Mouse (Mus musculus): ENCODE results near the gene AL731706.2.
A peak's percentile ranks its signal among the peaks of the same experiment; 100 is the strongest.
"Not testable (repeated sequence)": the region's sequence is repeated elsewhere in the genome, so short reads cannot be mapped to it uniquely, and the experiment has no call there.

Gene AL731706.2

DNA sequence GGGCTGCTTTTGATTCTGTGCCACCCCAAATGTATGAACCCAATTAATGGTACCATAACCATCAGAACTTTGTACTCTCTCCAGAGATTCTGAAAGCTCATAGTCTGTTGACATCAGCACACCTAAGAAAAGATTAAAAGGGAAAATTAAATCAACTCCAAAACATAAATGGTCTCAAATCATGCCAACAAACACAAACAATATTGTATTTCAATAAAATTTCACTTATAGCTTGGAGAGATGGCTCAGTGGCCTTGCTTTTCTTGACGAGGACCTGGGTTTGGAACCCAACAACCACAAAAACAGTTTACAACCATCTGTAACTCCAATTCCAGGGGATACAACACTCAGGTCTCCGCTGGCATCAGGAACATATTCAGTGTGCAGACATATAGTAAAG is at the start of gene AL731706.2:
AL731706.2 (minus strand) TSS at position 101 of the 400 bp plus-strand sequence.
- DNase-seq (ENCODE audit: low spot score in 2 of 2): no peak

DNA sequence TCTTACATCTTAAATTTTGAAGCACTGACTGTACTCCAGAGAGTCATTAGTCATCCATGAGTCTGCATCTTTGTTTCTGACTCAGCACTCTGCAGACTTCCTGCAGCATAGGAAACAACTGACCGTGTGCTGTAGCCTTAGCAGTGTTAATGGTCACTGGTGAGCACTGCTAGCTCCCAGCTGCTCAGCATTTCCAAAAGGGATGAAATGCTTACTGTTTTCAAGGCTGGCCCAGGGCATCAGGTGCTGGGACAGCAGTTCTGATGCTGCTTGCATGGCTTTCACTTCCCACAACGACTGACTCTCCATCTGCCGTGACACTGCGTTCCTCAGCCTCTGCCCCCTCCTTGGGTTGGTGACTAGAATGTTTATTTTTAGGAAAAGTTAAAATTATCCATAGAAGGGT is 35.5 kb upstream of the AL731706.2 start:
- peak in 1 of 2 experiments; percentile 16 for DNase-seq (ENCODE audit: low spot score in 2 of 2)

DNA sequence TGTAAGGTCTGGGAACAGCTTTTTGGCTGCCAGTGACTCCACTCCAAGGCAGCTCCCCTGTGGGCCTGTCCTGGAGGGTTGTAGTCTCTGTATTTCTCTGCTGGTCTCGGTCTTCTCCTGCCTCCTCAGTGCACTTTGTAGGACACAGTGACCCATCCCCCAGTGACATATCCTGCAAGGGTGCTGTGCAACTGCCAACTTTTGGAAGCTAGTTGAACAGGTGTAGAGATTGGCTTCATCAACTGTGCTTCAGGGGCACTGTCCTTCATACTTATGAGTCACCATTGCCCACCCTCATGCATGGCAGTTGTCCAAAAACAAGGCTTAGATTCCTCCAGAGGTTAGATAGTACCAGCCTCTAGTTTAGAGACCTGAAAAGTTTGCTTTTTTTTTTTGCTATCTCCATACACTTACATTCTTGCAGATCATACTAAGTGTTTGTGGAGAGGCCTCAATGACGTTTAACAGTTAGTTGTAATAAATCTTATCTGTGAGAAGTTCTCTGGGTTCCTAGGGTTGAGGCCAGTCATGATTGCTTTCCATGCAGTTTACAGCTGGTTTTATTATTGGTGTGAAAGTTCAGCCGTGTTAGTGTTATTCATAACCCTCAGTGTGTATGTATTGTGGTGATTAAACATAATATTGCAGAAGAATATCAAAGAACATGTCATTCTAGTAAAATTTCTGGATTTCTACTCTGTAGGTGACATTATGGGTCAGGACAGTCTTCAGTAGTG is 34.9 kb upstream of the AL731706.2 start:
- DNase-seq (ENCODE audit: low spot score in 2 of 2): no peak

DNA sequence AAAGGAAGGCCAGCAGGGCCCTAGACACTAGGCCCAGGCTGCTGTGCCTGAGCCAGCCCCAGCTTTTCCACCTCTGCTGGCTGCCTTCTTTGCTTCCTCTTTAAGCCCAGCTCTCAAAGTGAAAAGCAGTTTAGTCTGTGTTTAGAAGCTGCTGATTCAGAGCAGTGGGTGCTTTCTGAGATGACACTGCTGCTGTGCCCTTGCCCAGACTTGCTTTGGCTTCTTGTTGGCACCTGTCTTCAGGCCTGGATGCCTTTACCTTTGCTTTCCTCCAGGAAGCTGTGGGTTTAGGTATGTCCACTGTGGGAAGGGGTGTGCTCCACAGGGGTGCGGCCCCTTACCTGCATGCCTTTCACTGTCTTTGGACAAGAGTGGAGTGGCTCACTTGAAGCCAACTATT is 34.0 kb upstream of the AL731706.2 start:
- no peak for DNase-seq (ENCODE audit: low spot score in 2 of 2)

DNA sequence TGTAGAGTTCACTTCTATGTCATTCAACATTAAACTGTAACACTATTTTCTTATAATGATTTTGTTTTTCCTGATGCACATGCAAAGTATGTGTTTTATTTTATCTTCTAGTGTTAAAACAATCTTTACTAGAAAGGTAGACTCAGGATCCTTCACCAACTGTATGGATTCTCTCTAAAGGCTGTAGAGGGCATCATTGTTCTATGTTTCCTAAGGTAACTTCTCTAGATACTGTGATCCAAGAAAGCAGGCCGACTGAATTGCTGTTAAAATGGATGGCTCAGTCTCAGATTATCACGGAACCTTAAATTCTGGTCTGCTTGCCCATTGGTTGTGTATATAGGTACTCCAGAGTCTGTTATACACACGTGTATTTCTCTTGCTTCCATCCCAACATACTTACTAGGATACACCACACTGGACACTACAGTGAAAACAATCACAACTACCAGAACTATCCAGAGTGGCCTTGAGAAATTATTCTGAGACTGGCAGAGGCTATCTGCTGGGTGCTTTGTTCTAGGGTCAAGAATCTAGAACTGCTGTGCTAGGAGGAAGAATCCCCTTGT is 28.9 kb upstream of the AL731706.2 start:
- no peak for DNase-seq (ENCODE audit: low spot score in 2 of 2)

DNA sequence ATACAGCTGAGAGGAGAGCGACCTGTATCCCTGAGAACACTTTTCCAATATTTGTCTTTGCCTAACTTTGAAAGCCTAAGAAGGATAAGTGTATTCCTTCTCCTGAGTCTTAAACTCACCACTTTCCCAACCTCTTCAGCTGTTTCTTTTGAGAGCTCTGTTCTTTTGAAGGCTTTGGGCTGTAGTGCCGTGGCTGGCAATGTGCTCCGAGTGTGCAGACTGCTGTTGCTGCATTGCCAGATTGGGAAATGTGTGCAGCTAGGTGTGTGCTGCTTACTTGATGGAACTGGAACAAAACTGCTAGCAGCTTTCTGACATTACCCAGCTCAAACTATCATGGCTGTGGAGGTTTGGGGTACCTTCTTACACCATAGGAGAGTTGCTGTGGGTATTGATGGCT is 27.5 kb upstream of the AL731706.2 start:
- DNase-seq (ENCODE audit: low spot score in 2 of 2): no peak

DNA sequence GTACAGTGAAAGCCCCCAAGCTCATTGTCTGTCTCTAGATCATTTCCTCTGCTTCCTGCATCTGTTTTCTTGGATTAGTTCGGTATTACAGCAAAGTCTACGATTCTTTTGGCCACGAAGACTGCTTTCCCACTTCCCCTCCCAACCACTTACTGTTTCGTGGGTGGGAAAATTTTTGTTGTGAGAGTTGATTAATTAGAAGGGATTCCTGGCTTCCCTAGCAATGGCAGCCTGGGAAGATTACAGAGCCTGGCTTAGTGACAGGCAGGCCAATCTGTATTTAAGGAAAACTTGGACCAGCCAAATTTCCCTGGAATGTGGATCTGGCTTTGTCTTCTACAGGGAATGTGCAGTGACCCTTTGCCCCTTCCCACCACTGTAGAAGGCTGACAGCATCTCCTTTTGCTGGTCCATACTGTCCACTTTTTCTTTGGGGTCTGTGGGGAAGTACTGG is 26.5 kb upstream of the AL731706.2 start:
- no peak for DNase-seq (ENCODE audit: low spot score in 2 of 2)

DNA sequence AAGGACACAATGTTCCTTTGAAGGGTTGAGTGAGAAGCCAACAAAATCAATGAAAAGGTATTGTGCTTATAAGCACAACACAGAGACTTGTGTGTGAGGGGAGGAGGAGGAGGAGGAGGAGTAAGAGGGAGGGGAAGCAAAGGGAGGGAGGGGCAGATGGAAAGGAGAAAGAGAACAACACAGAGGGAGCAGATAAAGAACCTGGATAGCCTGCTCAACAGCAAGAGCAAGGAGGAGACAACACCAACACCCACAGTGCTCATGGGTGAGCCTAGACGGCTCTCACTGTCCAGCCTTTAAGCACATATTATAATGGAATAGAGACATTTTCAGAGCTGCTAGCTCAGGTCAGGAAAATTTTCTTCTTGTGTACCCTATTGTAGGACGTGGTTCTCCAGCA is 23.8 kb upstream of the AL731706.2 start:
- DNase-seq (ENCODE audit: low spot score in 2 of 2): no peak

DNA sequence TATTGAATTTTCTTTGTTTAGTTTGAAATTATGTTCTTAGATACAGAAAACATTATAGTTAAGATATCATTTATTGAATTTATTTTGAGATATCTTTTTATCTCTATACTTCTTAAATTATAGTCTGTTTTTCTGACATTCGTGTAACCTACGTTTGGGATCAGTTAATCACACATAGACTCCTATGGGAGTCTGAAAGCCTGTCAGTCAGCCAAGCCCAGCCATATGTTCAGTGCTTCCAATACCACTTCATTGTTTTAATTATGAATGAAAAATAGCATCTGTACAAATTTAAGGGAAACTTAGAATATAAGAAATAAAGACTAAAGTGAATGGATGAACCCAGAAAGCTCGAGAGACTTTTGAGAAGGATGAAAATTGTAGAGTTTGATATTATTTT is 23.1 kb upstream of the AL731706.2 start:
- no peak for DNase-seq (ENCODE audit: low spot score in 2 of 2)

DNA sequence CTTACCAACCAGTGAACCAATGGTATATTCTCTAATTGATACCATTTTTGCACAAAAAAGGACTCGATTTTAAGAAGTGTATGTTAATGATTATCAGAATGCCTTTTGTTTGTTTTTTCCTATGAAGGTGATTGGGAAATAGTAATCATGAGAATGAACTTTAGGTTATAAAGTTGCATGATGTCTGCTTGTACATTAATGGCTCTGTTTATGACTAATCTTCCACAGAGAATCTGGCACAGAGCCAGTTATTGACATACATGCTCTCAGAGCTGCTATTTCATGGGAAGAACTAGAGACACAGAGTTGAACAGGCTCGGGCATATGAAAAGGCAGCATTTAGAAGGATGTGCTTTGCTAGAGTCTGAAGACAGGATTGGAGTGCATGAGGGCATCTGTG is 10.7 kb upstream of the AL731706.2 start:
- DNase-seq (ENCODE audit: low spot score in 2 of 2): no peak

DNA sequence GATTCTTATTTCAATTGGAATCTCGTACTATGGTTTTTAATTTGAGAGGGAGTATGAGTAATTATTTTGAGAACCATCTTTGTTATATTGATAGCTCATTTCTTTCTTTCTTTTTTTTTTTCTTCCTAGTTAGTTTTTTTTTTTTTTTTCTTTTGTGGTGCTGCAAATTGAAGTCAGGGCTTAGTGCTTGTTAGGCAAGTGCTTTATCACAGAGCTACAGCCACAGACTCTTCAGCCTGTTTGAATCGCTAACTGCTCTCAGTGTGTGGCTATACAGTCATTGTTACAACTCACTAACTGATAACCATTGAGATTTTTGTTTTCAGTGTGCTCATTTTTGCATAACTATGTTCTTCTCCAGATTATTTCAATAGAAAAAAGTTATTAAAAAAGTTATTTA is 9.0 kb upstream of the AL731706.2 start:
- no peak for DNase-seq (ENCODE audit: low spot score in 2 of 2)

DNA sequence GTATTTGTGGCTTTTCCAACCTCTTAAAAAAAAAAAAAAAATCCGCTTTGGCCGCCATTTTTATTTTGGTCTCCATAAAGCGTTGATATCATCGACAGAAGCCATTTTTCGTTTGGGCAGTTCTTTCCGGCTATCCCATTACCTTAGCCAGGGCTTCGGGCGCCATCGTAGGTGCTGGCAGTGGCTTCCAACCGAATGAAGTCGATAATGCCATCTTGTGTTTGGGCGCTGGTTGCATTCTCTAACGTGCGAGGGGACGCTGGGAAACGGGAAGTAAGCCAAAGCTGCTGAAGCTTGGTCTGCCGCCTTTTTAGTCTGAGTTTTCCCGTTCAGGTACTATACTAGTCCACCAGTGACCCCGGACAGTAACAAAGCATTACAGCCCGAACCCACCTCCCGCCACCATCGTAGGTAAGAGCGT is 6.5 kb upstream of the AL731706.2 start:
- DNase-seq (ENCODE audit: low spot score in 2 of 2): peak; percentile 92 to 97

DNA sequence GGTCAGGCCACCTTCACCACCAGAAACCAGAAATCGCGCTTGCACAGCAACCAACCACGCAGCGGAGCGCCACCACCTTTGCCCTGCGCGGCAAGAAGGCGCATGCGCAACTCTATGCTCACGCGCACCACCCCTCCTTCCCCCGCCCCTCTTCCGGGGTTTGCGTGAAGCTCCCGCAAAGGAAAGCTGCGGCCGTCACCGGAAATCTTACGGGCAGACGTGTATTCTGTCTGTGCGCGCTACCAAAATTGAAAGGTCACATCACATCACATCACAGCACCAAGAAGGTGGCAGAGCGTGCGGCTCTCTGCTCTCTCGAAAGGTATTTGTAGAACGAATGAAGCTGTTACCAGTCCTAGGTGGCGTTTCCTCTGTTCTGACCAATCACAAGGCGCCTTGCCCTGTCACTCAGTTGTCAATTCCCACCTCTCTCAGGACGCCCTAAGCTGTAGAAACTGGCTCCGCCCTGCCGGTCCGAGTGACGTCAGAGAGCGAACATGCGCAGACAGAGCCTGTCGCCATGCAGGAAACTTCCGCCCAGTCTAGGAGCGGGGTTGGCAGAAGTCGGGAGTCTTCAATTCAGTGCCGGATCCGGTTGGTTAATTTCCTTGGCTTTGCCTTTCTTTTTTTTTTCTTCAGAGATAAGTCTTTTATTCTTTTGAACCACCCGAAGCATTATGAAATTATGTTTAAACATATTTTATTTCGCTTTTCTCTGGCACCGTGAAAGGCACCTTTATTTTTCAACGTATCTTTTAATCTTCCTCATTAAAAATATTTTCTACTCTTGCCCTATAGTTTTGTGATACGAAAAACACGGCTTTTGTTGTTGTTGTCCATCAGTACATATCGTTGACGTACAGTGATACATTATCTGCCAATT is 5.8 kb upstream of the AL731706.2 start, which contains the start of the genes Slx4ip, AL731706.1 and Mkks:
Slx4ip (plus strand) TSS at position 151 of the 883 bp plus-strand sequence.
AL731706.1 (minus strand) TSS at position 322 of the 883 bp plus-strand sequence.
Mkks (minus strand) TSS at position 322 of the 883 bp plus-strand sequence.
- DNase-seq (ENCODE audit: low spot score in 2 of 2): peak; percentile 99

DNA sequence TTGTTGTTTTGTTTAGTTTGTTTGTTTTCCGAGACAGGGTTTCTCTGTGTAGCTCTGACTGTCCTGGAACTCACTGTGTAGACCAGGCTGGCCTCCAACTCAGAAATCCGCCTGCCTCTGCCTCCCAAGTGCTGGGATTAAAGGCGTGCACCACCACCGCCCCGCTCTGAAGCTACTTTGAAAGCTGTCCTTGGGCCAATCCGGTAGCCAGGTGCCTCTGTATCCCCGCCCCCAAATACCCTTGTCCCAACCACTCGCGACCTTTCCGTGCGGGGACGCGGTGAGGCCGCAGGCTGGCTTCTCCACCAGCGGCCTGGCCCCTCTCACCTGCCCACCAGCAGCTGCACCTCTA is 5.2 kb upstream of the AL731706.2 start:
- DNase-seq (ENCODE audit: low spot score in 2 of 2): not testable (repeated sequence)

DNA sequence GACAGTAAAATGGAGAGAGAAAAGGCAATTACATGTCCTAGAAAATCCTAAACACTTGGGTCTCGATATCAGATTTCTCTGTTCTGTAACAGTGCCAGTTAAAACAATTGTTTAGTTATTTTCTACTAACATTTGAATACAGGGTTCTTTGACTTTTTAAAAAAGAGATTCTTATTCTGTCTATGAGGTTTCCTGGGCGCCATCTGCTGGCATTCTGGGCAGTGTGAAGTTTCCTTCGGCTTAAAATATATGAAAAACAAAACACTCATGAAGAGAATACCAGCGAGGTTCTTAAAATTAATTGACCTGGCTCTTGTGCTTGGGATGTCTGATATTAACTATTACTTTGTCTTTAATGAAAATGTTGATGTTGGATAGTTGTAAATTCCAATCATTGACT is 1.4 kb upstream of the AL731706.2 start:
- peak in 1 of 2 experiments; percentile 42 for DNase-seq (ENCODE audit: low spot score in 2 of 2)

DNA sequence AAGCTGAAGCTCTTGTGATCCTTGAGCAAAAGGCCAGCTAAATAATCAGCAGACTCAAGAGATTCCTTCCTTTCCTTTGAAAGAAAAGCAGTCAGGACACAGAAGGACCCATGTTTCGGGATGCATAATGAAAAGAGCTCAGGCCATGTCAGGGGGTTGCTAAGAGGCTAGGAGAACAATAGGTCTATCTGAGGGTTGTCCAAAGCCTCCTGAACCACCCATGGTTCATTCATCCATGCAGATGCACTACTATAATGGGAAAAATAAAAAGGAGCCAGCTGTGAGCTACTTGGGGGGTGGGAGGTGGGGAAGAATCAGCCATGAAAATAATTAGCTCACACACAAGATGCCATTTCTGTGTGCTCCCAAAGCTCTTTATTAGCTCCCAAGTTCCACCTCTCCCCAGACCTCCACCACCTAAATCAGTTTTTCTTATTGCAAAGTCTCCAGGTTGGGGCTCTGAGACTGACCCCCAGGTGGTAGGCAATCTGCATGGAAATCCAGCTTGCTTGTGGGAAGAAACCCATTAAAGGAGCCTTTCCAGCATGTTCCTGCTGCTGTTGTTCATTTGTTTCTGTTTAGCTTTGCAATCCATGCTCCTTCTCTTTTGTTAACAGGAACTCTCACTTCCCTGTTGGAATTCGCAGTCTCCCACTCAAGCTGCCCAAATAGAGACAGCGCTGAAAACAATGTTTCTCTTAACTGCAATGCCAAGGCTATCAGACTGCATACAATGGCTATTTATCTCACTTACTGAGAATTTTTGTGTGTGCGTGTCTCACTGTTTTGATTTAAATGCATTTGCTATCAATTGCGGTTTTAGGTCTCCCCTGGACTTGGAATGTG is 30.7 kb downstream of the AL731706.2 start:
- no peak for DNase-seq (ENCODE audit: low spot score in 2 of 2)

DNA sequence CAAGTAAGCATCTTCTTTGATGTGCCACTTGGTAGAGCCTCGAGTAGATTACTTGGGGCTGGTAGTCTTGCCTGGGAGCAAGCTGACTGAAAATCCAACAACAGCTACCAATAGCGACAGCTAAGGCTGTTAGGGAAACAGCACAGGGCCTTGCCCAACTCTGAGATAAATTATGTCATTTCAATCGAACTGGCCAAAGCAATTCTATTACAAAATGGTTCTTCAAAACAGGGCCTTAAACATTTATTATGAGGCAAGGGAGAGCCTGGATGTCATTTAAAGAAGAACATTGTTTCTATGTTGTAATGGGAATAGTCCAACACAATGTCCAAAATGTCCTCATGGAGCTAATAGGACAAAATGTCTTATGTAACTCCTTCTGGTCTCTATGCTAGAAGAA is 35.1 kb downstream of the AL731706.2 start:
- no peak for DNase-seq (ENCODE audit: low spot score in 2 of 2)

DNA sequence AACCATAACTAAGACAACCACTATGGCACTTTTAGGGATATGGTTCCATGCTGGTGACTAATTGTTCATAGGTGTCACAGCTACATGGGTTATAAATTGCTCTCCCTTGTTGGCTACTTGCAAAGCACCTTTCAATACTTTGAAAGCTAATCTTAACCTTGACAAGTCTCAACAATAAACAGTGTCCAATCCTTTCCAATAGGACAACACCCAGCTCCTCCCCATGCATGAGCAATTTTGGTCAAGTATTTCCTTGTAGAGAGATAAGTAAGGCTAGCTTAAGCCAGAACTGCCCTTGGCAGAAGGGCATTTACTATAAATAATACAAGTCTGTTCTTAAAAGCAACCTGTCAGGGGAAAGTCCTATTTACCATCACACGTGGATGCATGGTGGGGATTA is 47.5 kb downstream of the AL731706.2 start:
- DNase-seq (ENCODE audit: low spot score in 2 of 2): no peak

DNA sequence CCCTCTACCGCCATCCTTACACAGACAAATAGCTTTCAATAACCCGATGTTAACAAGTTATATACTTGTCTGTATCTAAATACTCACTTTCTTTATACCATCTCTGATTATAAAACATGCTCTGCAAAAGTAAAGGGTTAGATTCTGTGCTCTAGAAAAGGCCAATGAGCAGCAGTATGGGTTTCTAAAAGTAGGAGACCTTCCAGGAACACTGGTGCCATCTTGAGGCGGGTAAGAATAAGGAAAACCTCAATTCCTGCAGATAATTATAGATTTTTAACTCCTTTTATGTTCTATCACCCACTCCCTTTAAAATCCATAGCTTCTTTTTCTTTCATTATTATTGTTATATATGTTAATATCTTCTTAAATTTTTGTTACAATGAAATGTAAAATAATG is 49.6 kb downstream of the AL731706.2 start:
- no peak for DNase-seq (ENCODE audit: low spot score in 2 of 2)
